Mouse (Mus musculus) cerebellum, adult 11-12 months (tissue): Measurements from ENCODE around the gene Eva1c.

Experiments
- DNase-seq: peaks from one replicate; pipeline ENCODE4 v3.0.0; 2022

The Eva1c gene

DNA sequence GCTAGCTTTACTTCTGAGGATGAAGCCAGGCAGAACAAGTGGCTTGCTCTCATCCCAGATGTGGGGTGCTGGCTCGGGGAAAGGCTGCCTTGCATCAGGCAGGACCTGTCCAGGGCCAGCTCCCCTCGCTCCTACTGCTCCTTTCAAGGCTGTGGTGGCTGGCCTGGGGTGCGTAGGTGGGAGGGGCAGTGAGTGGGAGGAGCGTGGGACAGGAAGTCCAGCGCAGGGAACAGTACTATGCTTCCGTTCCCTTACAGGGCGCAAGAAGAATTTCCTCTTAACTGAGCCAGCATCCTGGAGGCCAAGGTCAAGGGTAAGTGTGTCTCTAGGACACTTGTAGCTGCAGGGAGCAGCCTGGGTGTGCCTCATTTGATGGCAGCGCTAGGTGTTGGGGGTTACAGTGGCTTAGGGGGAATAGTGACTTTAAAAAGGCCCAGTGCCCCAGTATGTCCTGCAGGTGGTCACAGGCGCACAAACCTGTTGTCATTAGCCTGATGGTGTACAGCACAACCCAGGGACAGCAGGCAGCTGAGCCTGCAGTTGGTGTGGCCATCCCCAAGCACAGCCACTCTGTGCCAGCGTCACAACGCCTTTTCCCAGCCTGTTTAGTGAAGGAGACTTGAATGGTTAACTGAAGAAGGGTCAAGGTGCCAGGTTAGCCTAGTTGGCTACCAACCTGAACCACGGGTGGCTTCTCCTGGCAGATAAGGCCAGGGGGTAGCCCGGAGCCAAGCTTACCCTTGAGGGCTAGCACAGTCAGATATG, 98.3 kb downstream of the Eva1c start:
- DNase-seq, result no peak

DNA sequence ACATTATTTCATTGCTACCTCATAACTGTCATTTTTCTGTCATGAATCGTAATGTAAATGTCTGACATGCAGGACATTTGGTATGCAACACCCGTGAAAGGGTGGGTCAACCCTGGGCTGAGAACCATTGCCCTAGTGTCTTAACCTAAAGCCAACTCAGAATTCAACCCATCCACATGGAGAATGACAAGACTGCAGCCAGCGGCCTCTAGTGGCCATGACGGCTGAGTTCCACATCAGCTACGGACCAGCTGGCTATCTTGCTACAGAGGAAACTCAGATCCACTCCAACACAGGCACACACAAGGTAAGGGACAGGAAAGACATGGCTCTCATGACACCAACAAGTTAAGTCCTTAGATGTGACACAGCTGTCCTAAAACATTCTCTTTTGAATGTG, 98.9 kb downstream of the Eva1c start:
- DNase-seq, result no peak

DNA sequence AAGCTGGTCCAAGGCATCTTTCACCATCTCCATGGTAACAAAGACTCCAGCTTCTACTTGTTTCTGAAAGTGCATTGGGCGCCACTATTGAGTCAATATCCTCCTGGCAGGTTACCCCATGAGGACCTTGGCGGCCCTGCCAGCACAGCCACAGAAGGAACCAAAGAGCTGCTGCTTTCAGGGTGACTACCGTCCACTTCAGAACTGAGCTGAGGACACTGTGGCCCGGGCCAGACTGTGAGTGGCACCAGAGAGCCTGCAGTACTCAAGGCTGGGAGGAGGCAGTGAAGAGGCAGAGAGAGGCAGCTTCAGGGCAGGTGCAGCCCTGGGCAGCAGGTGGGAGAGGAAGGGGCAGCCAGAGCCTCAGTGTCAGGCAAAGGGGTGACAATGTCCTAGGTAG, 100.9 kb downstream of the Eva1c start:
- no peak for DNase-seq

DNA sequence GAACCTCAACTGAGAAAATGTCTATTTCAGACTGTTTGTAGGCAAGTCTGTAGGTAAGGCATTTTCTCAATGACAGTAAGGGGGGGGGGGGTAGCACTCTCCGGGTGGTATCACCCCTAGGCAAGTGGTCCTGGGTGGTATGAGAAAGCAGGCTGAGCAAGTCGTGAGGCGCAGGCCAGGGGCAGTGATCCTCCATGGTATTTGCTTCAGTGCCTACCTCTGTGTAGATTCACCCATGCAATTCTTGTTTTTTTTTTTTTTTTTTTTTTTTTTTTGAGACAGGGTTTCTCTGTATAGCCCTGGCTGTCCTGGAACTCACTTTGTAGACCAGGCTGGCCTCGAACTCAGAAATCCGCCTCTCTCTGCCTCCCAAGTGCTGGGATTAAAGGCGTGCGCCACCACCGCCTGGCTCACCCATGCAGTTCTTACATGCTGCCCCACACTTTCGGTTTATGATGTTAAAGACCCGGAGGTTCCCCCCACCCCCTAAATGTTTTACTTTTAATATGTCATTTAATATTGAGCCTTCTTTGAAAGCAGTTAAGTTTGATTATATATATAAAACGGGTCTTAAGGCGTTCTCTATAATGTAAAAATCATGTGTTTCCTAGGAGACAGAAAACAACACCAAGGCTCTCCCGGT, 107.1 kb downstream of the Eva1c start:
- DNase-seq, result no peak

DNA sequence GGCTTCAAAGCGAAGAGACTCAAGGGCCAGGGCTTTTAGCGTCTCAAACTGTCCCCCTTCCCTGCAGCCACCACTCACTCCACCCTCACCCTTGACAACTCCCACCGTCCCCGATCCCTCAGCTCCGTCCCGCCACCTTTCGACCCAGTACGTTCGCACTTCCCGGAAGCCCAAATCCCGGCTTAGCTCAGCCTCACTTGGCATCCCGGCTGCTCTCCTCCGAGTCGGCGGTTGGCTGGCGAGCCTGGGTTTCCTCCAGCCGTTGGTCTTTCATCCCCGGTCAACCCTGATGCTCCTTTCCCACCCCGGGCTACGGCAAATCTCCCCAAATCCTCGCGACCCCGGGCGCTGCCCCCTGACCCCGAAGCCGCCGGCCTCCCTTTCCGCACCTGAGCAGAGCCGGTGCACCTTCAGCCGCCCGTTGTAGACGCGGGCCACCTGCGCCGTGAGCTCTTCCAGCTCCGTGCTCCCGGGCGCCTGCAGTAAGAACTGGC, 107.7 kb downstream of the Eva1c start:
- DNase-seq, result no peak

DNA sequence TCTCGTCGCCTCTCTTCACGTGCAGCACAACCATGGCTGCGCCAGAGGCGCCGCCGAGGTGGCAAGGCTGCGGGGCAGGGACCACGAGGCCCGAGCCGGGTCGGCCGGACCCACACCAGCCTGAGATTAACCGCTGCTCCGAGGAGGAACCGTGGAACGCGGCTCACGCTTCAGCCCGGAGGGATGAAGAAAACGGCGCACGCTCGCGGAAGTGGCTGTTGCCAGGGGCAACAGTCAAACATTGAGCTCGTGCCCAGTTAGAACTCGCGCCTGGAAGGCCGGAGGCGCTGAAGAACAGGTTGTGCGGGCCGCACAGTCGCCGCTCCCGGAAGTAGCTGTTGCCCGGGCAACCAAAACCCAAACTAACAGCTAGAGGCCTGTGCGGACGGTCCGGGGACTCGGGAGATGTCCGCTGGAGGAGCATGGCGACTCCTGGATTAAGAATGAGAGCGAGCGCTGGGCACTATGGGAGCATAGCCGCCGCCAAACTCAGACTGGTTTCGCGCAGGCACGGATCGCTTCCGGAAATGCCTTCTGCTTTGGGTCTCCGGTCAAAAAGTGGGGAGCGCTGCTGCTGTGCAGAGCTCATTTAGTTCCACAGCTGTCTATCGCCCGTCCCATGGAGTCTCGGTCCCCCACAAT, 108.3 kb downstream of the Eva1c start, which contains the start of gene Cfap298:
Gene Cfap298 (minus strand): TSS at position 428 of the 642 bp plus-strand sequence.
- peak; percentile 93 for DNase-seq

DNA sequence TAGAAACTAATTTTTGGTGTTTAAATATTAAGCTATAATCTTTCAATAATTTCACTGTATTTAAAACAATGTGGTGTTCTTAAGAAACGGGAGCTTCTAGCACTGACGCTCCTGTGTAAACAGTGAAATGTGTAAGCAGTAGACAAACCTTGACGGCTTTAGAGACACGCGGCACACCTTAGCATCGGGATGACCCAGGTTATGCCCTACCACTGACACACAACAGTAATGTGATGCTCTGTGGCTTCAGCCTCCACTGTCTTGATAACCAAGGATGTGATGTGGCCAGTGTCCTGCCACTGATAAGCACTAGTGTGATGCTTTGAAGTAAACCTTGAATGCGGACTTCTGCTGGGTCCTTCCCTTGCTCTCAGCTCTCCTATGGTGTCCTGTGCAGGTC, 114.7 kb downstream of the Eva1c start:
- no peak for DNase-seq

DNA sequence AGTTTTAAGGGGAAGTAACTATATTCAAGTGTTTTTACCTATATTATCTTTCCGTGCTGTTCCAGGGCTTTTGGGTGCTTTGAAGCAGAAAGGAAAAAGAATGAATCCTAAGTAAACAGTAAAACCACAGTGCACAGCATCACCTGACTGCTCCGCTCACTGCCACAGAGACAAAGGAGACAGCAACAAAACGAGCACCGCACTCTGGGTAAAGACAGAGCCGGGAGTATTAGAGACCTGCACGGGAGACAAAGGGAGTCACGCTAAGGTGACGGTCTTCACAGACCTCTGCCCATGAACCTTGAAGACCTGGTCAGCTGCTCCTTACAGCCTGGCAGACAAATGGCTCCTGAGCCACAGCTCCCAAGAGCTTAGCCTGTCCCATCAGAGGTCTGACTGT, 120.5 kb downstream of the Eva1c start:
- DNase-seq, result no peak

DNA sequence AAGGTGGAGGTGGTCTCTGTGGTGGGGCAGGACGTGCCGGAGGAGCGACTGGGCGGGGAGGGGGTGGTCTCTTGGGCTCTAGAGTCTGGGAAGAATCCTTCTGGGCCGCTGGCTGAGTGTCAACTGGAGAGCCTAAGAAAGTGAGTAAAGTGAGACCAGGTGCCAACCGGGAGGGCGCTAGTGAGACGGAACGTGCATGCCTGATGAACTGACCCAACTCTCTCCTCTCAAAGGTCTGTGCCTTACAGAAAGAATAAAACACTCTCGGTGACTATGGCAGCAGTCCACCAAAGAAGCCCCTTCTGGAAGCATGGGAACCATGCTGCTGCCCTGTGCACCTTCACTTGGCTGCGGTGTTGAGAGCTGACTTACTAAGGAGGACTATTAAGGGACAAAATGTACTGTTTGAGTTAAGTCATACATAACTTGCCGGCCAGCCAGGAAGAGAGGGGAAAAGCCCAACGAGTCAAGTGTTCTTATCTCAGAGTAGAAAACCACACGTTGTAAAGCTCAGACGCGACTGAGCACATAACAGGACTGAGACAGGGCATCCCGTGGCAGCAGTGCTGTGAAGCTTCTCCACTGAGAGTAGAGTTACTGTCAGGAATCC, 123.9 kb downstream of the Eva1c start:
- no peak for DNase-seq

DNA sequence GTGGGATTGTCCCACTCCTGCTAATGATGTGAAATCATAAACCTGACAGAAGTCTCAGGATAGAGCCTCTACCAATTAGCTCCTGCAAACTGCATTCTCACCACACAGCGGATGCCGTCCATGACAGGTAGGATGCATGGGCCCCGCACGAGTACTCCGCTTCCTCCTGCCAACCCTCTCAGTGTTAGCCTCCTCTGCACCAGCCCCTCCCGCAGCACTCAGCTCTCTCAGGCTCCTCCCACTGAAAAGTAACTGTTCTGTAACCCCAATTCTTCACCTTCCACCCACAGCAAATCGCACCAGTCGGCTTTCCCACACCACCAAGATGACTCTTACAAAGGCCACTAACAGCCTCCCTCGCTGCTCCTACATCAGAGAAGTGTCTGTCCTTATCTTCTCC, 126.6 kb downstream of the Eva1c start:
- DNase-seq, result no peak

DNA sequence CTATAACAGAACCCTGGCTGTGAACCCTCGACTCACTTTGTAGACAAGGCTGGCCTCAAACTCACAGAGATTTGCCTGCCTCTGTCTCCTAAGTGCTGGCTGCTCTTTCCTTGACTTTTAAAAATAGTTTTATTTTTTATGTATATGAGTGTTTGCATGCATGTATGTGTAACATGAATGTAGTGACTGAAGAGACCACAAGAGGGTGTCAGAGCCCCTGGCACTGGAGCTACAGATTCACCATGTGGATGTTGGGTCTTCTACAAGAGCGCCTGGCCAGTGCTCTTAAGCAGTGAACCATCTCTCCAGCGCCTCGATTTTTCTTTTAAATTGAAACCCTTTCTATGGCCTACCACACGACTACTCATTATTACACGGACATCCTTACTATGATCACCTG, 127.3 kb downstream of the Eva1c start:
- DNase-seq, result no peak
